Mouse (Mus musculus) liver, embryonic 14.5 days (tissue): ENCODE results near the gene Ndufs5. TPM values are rescaled to one million over a fixed set of nuclear protein-coding genes. Genes with fewer than 3 reads are reported as not detected.
A peak's percentile ranks its signal among the peaks of the same experiment; 100 is the strongest.

ENCODE experiments used
- ATAC-seq: fragments of 200-750 bp; cut with Nextera tagmentation; 2 replicates; pipeline ENCODE4 v1.8.0; 2017; ENCODE audit warnings: moderate number of reproducible peaks, mild to moderate bottlenecking, moderate library complexity; ENCODE audit not compliant: insufficient read depth
- DNase-seq, 3 experiments: peaks; one replicate each; pipeline ENCODE4 v3.0.0-alpha.2; 2012 to 2013; ENCODE audit warnings: low read depth in 3 of 3, low spot score in 3 of 3
- H3K27ac ChIP-seq: fragments of 300-500 bp; sonication (generic); 2 replicates; pipeline ENCODE4 v1.5.1; 2014; ENCODE audit warnings: moderate library complexity, mild to moderate bottlenecking, control low read depth, inconsistent platforms
- H3K27me3 ChIP-seq: fragments of 300-500 bp; sonication (generic); 2 replicates; pipeline ENCODE4 v1.6.1; 2014; ENCODE audit warnings: mild to moderate bottlenecking, low read length, moderate library complexity; ENCODE audit not compliant: control insufficient read depth, insufficient read depth
- H3K36me3 ChIP-seq: fragments of 300-500 bp; sonication (generic); replicated peaks from 2 replicates; pipeline ENCODE4 v1.6.1; 2014; ENCODE audit warnings: low read depth; ENCODE audit not compliant: control insufficient read depth, insufficient read depth
- H3K4me1 ChIP-seq, 2 experiments: fragments of 200-500 bp in 1 of 2; fragments of 300-500 bp in 1 of 2; sonication (generic) in 1 of 2; replicated peaks; 2 replicates each; pipeline ENCODE4 v1.6.1; 2012 to 2014; ENCODE audit warnings: antibody characterized with exemption in 1 of 2, inconsistent platforms in 1 of 2, low read length in 1 of 2; ENCODE audit not compliant: control insufficient read depth in 2 of 2, insufficient read depth in 2 of 2
- H3K4me2 ChIP-seq: fragments of 300-500 bp; sonication (generic); 2 replicates; pipeline ENCODE4 v1.6.1; 2014; ENCODE audit warnings: low read depth, mild to moderate bottlenecking, control low read depth, moderate library complexity
- H3K4me3 ChIP-seq, 2 experiments: fragments of 200-500 bp in 1 of 2; fragments of 300-500 bp in 1 of 2; sonication (generic) in 1 of 2; 2 replicates each; pipeline ENCODE4 v1.5.1; 2012 to 2014; ENCODE audit warnings: low read depth in 2 of 2, low read length in 2 of 2, mild to moderate bottlenecking in 2 of 2, control low read depth in 1 of 2, inconsistent platforms in 1 of 2, moderate library complexity in 1 of 2; ENCODE audit not compliant: insufficient read depth in 1 of 2
- H3K9ac ChIP-seq: fragments of 300-500 bp; sonication (generic); replicated peaks from 2 replicates; pipeline ENCODE4 v1.6.1; 2014; ENCODE audit warnings: mild to moderate bottlenecking, control low read depth, moderate library complexity
- H3K9me3 ChIP-seq: fragments of 300-500 bp; sonication (generic); 2 replicates; pipeline ENCODE4 v1.6.1; 2016; ENCODE audit warnings: low read length, mixed read lengths; ENCODE audit not compliant: control insufficient read depth
- CTCF ChIP-seq: IDR thresholded peaks from 2 replicates; pipeline ENCODE4 v1.5.1; 2016; ENCODE audit warnings: antibody characterized with exemption, low read depth, control low read depth
- EP300 ChIP-seq: IDR thresholded peaks from 2 replicates; pipeline ENCODE4 v1.6.1; 2016; ENCODE audit warnings: antibody characterized with exemption, low read depth
- WGBS: fragments of 180-500 bp; shearing (Covaris S2); extraction: QIAGEN DNeasy Blood & Tissue Kit; methylation state at CpG from one replicate; pipeline ENCODE4 v1.1.7; 2014; ENCODE audit not compliant: insufficient replicate concordance; 5-methylcytosine and 5-hydroxymethylcytosine counted together
- polyA plus RNA-seq, 2 experiments: library from polyadenylated mRNA; depleted of rRNA in 1 of 2; stranded (reverse) in 1 of 2; unstranded in 1 of 2; fragments of >200 nt; fragmentation: Nextera tagmentation in 1 of 2; extraction: Ambion mirVana in 1 of 2; gene quantifications; 2 replicates each; pipeline versions ENCODE4 v1.2.1 to v1.2.3; 2012 to 2014

Gene Ndufs5
- polyA plus RNA-seq (2012; rRNA removed) (65.8 and 108 TPM in 2 replicates), polyA plus RNA-seq (2014; fragmentation: Nextera tagmentation; extraction: Ambion mirVana) (188 and 189 TPM in 2 replicates)

GRCm38 (mm10) chr4:123717574-123718433 is at the start of gene Ndufs5:
Ndufs5 (minus strand) TSS chr4:123718202.
- ATAC-seq (peak; percentile 100), DNase-seq (peak; percentile 94 to 95 (median 95))
- Histone ChIP-seq H3K9ac (peak within 1 kb of the TSS; percentile 92), H3K9me3 (no peaks in the 10 kb centered on the region), H3K36me3 (peaks cover 3% of the 10 kb centered on the region), H3K27ac (peak within 1 kb of the TSS; percentile 76), H3K4me2 (peak within 1 kb of the TSS; percentile 74), H3K4me3 (peak within 1 kb of the TSS; percentile 89 to 94), H3K27me3 (no peaks in the 10 kb centered on the region), H3K4me1 (peaks cover 5 to 8% of the 10 kb centered on the region in 2 experiments; a peak in 3 of 4 replicates)
- TF ChIP-seq EP300 (peak; percentile 19; the same call in 1 of the 2 replicates), CTCF (no peak)
- whole genome bisulfite sequencing: under 1% methylated on average over 40 of the region's 40 CpGs

- ATAC-seq: no peak
- H3K4me3 ChIP-seq: no peak overlapping the region
- H3K4me2 ChIP-seq: no peak overlapping the region
- no peaks in the 10 kb centered on the region for H3K4me1 ChIP-seq
- no peak overlapping the region for H3K9ac ChIP-seq
- no peak for DNase-seq
- no peak overlapping the region for H3K27ac ChIP-seq
- TF ChIP-seq CTCF: no peak
- TF ChIP-seq EP300: no peak
- no peaks in the 10 kb centered on the region for H3K9me3 ChIP-seq
- H3K36me3 ChIP-seq: no peaks in the 10 kb centered on the region
- WGBS: 55% methylated on average over 6 of the region's 6 CpGs
- no peaks in the 10 kb centered on the region for H3K27me3 ChIP-seq
These were observed 47.1 kb upstream of the Ndufs5 start for GRCm38 (mm10) chr4:123765071-123765470.

- Histone ChIP-seq H3K27ac (no peak overlapping the region), H3K9ac (no peak overlapping the region), H3K4me2 (no peak overlapping the region), H3K4me1 (no peaks in the 10 kb centered on the region), H3K27me3 (no peaks in the 10 kb centered on the region), H3K9me3 (no peaks in the 10 kb centered on the region), H3K4me3 (no peak overlapping the region), H3K36me3 (no peaks in the 10 kb centered on the region)
- WGBS: 45% methylated on average over 4 of the region's 4 CpGs
- DNase-seq (no peak), ATAC-seq (no peak)
- TF ChIP-seq EP300 (no peak), CTCF (peak; percentile 51)
These were observed 40.3 kb upstream of the Ndufs5 start for GRCm38 (mm10) chr4:123758306-123758705.

- ATAC-seq (no peak), DNase-seq (peak in 1 of 3 experiments; percentile 14)
- Histone ChIP-seq H3K4me3 (peak overlapping the region; percentile 54 to 69), H3K27ac (no peak overlapping the region), H3K4me1 (peaks cover 0 to 9% of the 10 kb centered on the region in 2 experiments; a peak in 3 of 4 replicates), H3K27me3 (no peaks in the 10 kb centered on the region; the same call in 1 of the 2 replicates), H3K9me3 (no peaks in the 10 kb centered on the region), H3K9ac (peak overlapping the region; percentile 41), H3K4me2 (peak overlapping the region; percentile 88), H3K36me3 (no peaks in the 10 kb centered on the region)
- 1% methylated on average over 8 of the region's 8 CpGs for WGBS
- TF ChIP-seq EP300 (no peak), CTCF (no peak)
These were observed 32.8 kb upstream of the Ndufs5 start for GRCm38 (mm10) chr4:123750707-123751312.
